Mouse (Mus musculus) cerebellum, adult 11 months (tissue): ENCODE measurements around the gene Elp4.

Experiments
- DNase-seq: peaks from one replicate; pipeline ENCODE4 v3.0.0; 2022

Elp4 gene

DNA sequence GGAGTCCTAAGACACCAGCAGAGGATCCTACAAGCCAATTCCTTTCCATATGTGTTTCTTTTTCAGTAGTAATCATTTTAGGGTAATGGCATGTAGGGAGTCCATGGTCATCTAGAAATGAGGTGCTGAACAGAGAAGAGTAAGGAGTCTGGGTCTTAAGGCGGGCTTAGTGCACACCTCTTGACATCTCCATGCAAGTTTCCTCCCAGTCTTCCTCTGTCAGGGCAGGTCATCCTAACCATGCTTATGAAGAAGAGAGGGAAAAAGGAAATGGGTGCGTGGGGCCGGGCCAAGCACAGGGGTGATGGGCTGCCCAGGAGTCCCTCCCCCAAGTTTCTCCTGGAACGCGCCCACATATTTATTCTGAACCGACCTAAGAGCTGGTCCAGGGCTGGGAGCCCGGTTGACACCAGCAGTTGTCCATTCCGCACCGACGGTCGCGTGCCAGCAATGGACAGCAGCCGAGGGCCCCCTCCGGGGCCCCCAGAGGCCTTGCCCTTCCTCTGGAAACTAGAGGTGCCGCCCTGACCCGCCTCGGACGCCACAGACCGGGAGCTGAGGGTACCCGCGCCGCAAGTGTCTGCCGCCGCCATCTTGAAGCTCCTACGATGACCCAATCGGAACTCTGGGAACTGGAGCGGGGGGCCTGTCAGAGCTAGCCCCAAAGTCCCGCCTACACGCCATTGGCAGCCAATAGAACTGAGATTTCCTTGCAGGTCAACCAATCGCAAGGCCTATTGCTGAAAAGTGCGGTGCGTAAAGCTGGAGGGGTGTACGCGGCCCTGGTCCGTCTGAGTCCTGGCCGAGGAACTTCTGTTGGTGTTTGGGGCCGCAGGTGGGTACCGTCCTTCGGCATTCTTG lies at the start of gene Elp4, which contains the start of gene Immp1l:
Gene Elp4 (minus strand): TSS at position 669 of the 861 bp plus-strand sequence.
Gene Immp1l (plus strand): TSS at position 743 of the 861 bp plus-strand sequence.
- DNase-seq = peak; percentile 97

GRCm38 (mm10) chr2:105953862-105954261 lies 49.5 kb upstream of the Elp4 start:
- no peak for DNase-seq

DNA sequence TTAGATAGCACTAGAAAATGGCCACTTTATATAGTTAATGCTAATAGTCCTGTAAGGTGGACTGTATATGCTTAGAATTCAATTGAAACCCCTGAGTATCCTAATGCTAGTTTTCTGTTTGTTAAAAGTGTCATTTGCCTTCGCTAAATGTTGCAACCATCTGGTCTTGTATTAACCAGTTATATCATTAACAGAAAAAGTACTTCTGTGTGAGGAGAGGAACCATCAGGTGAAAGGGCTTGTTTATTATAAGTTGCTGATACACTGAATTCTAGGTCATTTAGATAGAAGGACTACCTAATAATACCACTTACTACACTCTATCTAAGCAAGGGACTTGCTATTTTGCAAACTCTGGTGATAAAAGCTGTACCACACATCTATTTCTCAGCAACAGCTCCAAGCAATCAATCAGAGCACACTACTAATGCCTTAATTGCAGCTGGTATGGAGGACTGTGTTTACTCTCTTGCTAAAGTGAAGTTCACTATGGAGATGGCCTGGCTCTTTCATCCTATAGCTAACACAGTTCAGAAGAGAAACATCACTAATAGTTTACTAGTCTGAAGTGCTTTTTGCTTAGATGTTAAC lies 47.1 kb upstream of the Elp4 start:
- DNase-seq = no peak

DNA sequence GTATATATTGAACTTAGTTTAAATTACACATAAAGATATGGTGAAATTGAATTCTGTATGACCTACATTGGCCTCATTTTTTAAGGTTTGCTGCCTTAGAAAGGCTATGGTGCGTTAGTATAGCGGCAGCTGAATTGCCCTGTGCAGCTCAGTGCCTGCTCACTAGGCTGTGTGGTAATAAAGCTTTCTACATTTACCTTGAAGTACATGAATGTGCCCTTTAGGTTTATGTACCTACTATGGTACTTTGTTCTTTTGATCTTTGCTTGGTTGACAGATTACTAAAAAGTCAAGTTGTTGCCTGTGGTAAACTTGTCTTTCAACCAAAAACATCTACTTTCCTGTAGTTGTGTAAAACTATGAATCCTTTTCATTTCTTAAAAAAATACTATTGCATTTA lies 45.8 kb upstream of the Elp4 start:
- no peak for DNase-seq

- DNase-seq = no peak
These were observed 13.4 kb upstream of the Elp4 start for GRCm38 (mm10) chr2:105917623-105918346.

DNA sequence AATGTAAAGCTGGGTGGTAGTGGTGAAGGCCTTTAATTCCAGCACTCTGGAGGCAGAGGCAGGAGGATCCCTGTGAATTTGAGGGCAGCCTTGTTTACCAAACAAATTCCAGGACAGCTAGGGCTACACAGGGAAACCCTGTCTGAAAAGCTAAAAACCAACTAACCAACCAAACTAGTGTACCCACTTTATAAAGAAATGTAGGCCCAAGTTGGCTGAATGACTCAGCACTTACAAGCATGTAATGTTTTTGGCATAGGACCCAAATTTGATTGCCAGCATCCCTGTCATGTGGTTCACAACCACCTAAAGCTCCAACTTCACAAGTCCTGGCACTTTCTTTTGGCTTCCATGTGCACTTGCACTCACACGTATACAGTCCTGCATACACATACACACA lies 12.3 kb upstream of the Elp4 start:
- DNase-seq = no peak

- no peak for DNase-seq
These were observed 9.4 kb upstream of the Elp4 start for GRCm38 (mm10) chr2:105913655-105914366.

GRCm38 (mm10) chr2:105910611-105911010 lies 6.2 kb upstream of the Elp4 start:
- no peak for DNase-seq

- no peak for DNase-seq
These were observed 4.0 kb upstream of the Elp4 start for GRCm38 (mm10) chr2:105908351-105908750.

GRCm38 (mm10) chr2:105904757-105905146 lies 388 bp upstream of the Elp4 start:
- DNase-seq = no peak

- no peak for DNase-seq
These were observed 13.5 kb downstream of the Elp4 start for GRCm38 (mm10) chr2:105890816-105891215.

GRCm38 (mm10) chr2:105873403-105873802 lies 31.0 kb downstream of the Elp4 start:
- DNase-seq = no peak

DNA sequence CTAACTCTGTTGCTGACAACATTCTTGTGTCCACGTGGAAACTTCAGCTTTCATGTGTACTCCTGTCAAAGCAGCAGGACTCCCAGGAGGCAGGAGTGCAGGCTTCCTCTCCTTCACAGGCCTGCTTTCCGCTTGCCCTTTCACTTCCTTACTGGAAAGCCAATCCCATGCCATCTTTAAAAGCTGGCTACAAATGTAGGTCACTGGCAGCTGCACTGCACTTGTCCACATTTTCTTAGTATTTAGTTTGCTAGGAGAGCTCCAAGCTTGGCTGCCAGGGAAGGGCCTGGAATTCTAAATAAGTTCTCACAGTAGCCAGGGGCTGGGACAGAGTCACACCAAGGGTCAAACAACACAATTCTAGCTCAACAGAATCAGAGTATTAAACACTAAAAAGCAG lies 49.6 kb downstream of the Elp4 start:
- DNase-seq = peak; percentile 5

DNA sequence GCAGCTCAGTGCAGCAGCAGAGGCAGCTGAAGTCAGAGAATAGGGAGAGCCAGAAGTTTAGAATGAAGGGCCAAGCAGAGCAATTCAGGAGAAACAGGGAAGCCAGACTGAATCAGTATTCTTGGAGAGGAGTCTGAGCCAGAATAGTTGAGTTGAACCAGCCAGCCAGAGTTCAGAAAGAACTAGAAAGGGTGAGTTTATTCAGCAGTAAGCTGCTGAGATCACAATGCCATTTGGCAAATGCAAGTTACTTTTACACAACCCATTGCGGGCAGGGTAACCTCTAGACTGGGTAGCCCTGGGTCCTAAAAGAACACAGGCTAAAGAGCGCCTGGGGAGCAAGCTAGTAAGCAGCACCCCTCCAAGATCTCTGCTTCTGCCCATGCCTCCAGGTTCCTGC lies 51.4 kb downstream of the Elp4 start:
- DNase-seq = no peak

DNA sequence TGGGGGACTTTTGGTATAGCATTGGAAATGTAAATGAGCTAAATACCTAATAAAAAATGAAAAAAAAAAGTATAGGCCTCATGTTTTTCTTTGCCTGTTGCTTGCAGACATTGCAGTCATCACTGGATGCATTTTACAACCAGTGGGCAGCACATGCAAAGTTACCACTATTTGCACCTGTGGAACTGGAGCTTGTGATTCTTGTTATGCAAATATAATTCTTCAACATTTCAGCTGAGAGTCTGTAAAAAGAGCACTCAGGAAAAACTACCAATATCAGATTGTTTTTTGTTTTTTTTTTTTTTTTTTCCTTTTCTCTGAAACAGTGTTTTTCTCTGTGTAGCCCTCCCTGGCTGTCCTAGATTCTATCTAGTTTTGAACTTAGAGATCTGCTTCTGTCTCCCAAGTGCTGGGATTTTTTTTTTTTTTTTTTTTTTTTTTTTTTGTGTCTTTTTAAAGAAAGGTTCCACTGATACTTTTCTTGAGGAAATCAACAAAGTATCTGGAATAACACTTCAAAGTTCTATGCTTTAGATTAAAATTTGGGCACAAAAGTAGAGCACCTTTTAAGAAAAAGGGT lies 52.6 kb downstream of the Elp4 start:
- no peak for DNase-seq

DNA sequence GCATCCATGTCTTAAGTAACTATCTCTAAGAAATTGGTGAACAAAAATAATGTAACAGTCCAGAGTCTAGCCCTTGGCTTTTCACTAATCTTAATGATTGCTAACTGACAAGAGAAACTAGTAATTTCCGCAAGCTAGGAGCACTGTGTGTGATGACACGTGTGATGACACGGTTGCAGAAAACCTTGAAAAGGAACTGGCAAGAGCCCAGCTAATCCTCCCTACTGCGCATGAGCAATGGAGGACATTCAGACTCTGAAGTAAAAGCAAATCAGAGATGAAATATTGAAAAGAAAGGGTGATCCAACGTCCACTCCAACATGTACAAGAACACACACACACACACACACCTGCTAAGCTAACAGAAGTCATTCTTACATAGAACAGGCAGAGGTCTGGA lies 61.2 kb downstream of the Elp4 start:
- no peak for DNase-seq

GRCm38 (mm10) chr2:105817965-105818364 lies 86.4 kb downstream of the Elp4 start:
- DNase-seq = no peak

GRCm38 (mm10) chr2:105815170-105815569 lies 89.2 kb downstream of the Elp4 start:
- DNase-seq = no peak

DNA sequence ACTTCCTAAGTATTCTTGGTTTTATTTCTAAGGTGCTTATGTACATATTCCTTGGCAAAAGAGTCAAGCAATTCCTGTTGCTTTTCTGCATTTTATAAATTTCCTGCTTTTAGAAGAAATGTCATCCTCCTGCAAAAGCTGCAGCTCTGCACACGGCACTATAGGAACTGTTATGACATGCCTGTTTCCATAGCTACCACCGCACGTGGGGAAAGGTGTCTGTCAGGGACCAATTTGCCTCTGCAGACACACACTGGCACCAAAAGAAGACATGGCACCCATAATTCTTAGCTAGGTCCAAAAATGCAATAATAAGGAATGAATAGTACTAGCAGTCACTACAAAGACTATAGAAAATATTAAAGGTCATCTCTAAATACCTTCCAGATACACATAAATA lies 91.3 kb downstream of the Elp4 start:
- no peak for DNase-seq

GRCm38 (mm10) chr2:105810286-105810685 lies 94.1 kb downstream of the Elp4 start:
- no peak for DNase-seq

- DNase-seq = no peak
These were observed 97.8 kb downstream of the Elp4 start for GRCm38 (mm10) chr2:105806571-105806970.

GRCm38 (mm10) chr2:105806047-105806446 lies 98.3 kb downstream of the Elp4 start:
- no peak for DNase-seq

GRCm38 (mm10) chr2:105805210-105805609 lies 99.2 kb downstream of the Elp4 start:
- no peak for DNase-seq
